Mouse (Mus musculus) small intestine, adult 2 months (tissue): Measurements from ENCODE around the gene Mmp2.

ENCODE experiments used
- CTCF ChIP-seq: fragments of 200-500 bp; IDR thresholded peaks from 2 replicates; pipeline ENCODE4 v1.5.1; 2012; ENCODE audit warnings: low read depth, mild to moderate bottlenecking, control low read depth, inconsistent platforms, low read length, moderate library complexity, mixed read lengths; ENCODE audit not compliant: insufficient replicate concordance, insufficient read length; ENCODE audit errors: extremely low read depth
- POLR2A ChIP-seq: fragments of 200-500 bp; IDR thresholded peaks from 2 replicates; pipeline ENCODE4 v1.6.1; 2012; ENCODE audit warnings: low read depth, mild to moderate bottlenecking, control low read depth, inconsistent platforms, low read length, moderate library complexity

DNA sequence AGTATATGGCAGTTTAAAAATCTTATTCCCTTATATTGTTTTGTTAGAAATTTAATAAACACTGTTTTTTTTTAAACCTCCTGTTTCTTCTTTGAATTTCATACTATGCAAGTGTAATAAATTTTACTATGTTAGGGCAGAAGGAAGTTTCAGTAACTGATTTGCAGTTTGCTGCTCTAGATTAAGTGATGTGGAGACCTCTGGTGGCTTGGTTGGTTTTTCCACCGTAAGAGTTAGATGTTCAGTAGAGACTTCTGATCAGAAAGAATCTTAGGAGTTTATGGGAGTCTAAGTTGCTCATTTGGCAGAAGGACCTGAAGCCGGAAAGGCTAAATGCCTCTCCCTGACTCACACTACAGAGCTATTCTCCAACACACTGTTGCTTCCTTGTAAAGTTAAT lies 56.7 kb downstream of the Mmp2 start:
- TF ChIP-seq CTCF: no peak
- no peak for TF ChIP-seq POLR2A
